Mouse (Mus musculus): ENCODE results near the gene Shisa8.
"Not testable (repeated sequence)": the region's sequence is repeated elsewhere in the genome, so short reads cannot be mapped to it uniquely, and the experiment has no call there.

The Shisa8 gene

GRCm38 (mm10) chr15:82212752-82213063 is at the start of gene Shisa8:
Shisa8 (minus strand) TSS chr15:82212815.
- no peak for DNase-seq

- DNase-seq: peak; percentile 89
These were observed 46.9 kb upstream of the Shisa8 start for GRCm38 (mm10) chr15:82259510-82259909.

GRCm38 (mm10) chr15:82255944-82256383 is 43.3 kb upstream of the Shisa8 start:
- DNase-seq: peak; percentile 70

GRCm38 (mm10) chr15:82255248-82255647 is 42.6 kb upstream of the Shisa8 start:
- DNase-seq: no peak

- no peak for DNase-seq
These were observed 39.5 kb upstream of the Shisa8 start, which contains the start of gene 1500009C09Rik for GRCm38 (mm10) chr15:82252097-82252496. 1500009C09Rik (plus strand) TSS chr15:82252397.

- DNase-seq: no peak
These were observed 39.0 kb upstream of the Shisa8 start for GRCm38 (mm10) chr15:82251579-82251978.

GRCm38 (mm10) chr15:82247131-82247776 is 34.6 kb upstream of the Shisa8 start:
- no peak for DNase-seq

GRCm38 (mm10) chr15:82244805-82245161 is 32.2 kb upstream of the Shisa8 start:
- DNase-seq: not testable (repeated sequence)

GRCm38 (mm10) chr15:82244115-82244804 is 31.6 kb upstream of the Shisa8 start, which contains the start of gene Cenpm:
Cenpm (minus strand) TSS chr15:82244748.
- peak; percentile 93 for DNase-seq

GRCm38 (mm10) chr15:82243742-82244114 is 31.1 kb upstream of the Shisa8 start:
- no peak for DNase-seq

GRCm38 (mm10) chr15:82243311-82243710 is 30.7 kb upstream of the Shisa8 start:
- DNase-seq: no peak

GRCm38 (mm10) chr15:82236565-82236964 is 23.9 kb upstream of the Shisa8 start:
- DNase-seq: peak; percentile 74

- DNase-seq: no peak
These were observed 23.0 kb upstream of the Shisa8 start for GRCm38 (mm10) chr15:82235661-82236060.

- DNase-seq: no peak
These were observed 20.0 kb upstream of the Shisa8 start for GRCm38 (mm10) chr15:82232651-82233050.

- DNase-seq: peak; percentile 40
These were observed 19.2 kb upstream of the Shisa8 start for GRCm38 (mm10) chr15:82231591-82232378.

GRCm38 (mm10) chr15:82231100-82231499 is 18.5 kb upstream of the Shisa8 start:
- DNase-seq: no peak

GRCm38 (mm10) chr15:82230098-82230611 is 17.5 kb upstream of the Shisa8 start:
- DNase-seq: no peak

GRCm38 (mm10) chr15:82229542-82230045 is 17.0 kb upstream of the Shisa8 start:
- no peak for DNase-seq

- no peak for DNase-seq
These were observed 13.2 kb upstream of the Shisa8 start for GRCm38 (mm10) chr15:82225769-82226168.

GRCm38 (mm10) chr15:82224602-82225215 is 12.1 kb upstream of the Shisa8 start:
- DNase-seq: no peak

- DNase-seq: no peak
These were observed 11.3 kb upstream of the Shisa8 start, which contains the start of gene Tnfrsf13c for GRCm38 (mm10) chr15:82223657-82224601. Tnfrsf13c (minus strand) TSS chr15:82224369.

GRCm38 (mm10) chr15:82223251-82223650 is 10.6 kb upstream of the Shisa8 start:
- DNase-seq: no peak
